Mouse (Mus musculus): ENCODE measurements around the gene Rab3gap1. TPM values are rescaled to one million over a fixed set of nuclear protein-coding genes. Genes with fewer than 3 reads are reported as not detected.
"Not testable (repeated sequence)": the region's sequence is repeated elsewhere in the genome, so short reads cannot be mapped to it uniquely, and the experiment has no call there.

The Rab3gap1 gene
- total RNA-seq, 2 experiments from 2014 or later = 80.9 to 83.2 TPM

DNA sequence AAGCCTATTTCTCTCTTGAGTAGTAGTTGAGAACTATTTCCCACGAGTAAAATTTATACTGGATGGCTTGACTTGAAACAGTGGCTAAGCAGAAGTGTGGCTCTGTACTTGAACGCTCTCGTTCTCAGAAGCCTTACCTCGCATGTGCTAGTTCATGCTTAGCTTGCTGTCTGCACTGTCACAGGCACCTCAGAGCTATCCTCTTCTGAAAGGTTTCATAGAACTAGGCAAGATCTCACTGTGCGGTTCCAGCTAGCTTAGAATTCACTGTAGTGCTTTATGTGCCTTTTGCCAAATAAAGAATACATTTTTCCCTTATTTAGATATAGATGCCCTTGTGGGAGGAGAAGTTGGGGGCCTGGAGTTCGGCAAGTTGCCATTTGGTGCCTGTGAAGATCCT lies 46.7 kb downstream of the Rab3gap1 start:
- DNase-seq (ENCODE audit: low spot score in 2 of 2) = no peak

DNA sequence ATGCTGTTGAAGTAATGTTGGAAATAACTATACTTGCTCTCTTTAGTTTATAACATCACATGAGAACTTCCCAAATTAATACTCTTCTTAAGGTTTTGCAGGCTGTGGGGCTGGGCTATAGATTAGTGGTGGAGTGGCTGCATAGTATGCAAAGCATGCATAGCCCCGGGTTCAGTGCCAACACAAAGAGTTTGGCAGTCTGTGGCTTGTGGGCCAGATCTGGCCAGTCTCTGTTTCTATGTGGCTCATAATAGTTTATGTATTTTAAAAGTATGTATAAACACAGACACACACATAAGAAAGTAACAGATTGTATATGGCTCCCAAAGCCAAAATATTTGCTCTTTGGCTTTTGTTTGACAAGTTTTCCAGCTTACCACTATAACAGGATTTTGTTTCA lies 47.2 kb downstream of the Rab3gap1 start:
- DNase-seq (ENCODE audit: low spot score in 2 of 2) = no peak

DNA sequence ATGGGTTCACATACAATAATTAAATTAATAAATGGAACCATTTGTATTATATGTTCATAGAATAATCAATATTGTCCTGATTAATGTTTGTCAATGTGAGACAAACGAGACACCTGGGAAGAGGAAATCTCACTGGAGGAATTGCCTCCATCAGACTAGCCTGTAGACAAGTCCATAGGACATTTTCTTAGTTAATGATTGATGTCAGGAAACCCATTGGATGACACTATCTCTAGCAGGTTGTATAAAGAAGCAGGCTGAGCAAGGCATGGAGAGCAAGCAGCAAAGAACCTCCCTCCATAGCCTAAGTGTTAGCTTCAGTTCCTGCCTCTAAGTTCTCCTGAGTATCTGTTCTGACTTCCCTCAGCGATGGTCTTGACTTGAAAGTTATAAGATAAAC lies 64.8 kb downstream of the Rab3gap1 start:
- DNase-seq (ENCODE audit: low spot score in 2 of 2) = no peak

DNA sequence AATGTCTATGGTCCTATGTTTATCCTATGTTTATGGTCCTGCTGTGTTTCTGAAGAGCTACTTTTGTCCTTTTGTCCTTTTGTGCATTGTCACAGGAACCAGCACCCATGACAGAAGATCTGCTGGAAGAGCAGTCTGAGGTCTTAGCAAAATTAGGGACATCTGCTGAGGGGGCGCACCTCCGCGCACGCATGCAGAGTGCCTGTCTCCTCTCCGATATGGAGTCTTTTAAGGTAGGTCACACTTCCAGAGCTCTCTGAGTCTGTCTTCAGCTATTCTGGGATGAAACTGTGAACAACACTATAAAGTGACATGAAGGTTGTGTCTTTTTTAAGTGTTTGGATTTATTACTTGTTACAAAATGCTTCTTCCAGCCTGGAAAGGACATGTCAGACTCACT lies 65.7 kb downstream of the Rab3gap1 start:
- DNase-seq (ENCODE audit: low spot score in 2 of 2) = peak; percentile 74 to 78

DNA sequence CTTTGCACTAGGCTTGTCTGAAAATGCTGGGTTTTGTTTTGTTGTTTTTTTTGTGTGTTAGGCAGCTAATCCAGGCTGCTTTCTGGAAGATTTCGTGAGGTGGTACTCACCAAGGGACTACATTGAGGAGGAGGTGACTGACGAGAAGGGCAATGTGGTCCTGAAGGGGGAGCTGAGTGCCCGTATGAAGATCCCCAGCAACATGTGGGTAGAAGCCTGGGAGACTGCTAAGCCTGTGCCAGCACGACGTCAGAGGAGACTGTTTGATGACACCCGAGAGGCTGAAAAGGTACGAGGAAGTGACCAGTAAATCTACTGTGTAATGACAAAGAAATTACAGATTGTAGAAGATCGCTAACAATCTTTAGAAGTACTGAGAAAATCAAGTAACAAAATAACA lies 68.7 kb downstream of the Rab3gap1 start:
- no peak for DNase-seq (ENCODE audit: low spot score in 2 of 2)

DNA sequence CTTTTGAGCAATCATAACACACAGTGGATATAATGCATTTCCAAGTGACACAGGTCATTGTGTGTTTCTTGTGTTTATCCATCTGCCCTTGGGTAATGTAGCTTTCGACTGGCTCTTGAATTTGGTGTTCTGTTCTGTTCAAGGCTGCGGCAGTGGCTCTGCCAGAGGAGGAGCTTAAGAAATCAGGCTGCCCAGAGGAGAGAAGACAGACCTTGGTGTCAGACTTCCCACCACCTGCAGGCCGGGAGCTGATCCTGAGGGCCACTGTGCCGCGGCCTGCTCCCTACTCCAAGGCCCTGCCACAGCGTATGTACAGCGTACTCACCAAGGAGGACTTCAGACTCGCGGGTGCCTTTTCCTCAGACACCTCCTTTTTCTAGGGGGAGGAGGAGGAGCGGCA lies 73.7 kb downstream of the Rab3gap1 start:
- no peak for DNase-seq (ENCODE audit: low spot score in 2 of 2)

DNA sequence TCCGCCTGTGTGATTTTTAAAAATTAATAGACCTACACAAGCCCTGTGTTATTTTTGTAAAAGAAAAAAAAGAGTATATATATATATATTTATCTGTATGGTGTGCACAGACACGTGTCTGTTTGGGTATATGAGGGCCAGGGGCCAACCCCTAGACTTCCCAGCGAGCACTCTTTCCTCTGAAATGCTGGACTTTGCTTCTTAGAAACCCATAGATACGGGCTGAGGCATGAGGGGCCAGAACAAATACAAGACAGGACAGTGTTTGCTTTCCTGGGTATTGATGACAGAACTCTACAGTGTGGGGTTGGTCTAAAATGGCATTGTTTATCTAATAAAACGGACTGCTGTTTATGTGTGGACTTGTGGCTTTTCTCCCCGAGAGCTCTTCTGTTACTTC lies 74.9 kb downstream of the Rab3gap1 start:
- no peak for DNase-seq (ENCODE audit: low spot score in 2 of 2)

DNA sequence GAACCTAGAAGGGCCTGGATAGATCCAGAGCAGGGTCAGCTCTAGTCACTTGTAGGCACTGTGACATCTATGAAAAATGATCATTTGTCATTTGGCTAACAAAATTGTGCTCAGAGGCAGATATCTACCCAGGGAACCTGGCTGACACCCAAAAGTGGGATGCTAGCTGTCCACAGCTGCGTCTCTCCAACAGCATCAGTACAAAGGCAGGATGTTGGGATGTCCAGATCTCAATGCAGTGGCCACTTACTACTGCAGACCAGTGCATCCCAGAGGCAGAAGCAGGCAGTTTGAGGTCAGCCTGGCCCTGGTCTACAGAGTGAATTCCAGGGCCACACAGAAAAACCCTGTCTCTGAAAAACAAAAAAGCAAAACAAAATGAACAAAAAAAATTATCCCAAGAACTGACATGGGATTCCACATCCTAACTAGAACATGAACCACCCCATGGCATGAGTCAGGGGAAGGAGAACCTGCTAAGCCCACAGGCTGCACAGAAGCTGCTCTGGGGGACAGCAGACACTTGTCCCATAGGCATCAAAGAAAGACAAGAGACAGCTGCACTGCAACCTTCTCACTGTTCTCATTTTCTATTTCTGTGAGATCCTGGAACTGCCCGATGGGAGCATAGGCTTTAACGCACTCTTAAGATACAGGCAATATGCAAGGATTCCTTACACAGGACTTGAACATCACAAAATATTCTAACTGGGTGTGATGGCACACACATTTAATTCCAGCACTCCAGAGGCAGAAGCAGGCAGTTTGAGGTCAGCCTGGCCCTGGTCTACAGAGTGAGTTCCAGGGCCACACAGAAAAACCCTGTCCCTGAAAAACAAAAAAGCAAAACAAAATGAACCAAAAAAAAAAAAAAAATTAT lies 77.4 kb downstream of the Rab3gap1 start:
- no peak for DNase-seq (ENCODE audit: low spot score in 2 of 2)

DNA sequence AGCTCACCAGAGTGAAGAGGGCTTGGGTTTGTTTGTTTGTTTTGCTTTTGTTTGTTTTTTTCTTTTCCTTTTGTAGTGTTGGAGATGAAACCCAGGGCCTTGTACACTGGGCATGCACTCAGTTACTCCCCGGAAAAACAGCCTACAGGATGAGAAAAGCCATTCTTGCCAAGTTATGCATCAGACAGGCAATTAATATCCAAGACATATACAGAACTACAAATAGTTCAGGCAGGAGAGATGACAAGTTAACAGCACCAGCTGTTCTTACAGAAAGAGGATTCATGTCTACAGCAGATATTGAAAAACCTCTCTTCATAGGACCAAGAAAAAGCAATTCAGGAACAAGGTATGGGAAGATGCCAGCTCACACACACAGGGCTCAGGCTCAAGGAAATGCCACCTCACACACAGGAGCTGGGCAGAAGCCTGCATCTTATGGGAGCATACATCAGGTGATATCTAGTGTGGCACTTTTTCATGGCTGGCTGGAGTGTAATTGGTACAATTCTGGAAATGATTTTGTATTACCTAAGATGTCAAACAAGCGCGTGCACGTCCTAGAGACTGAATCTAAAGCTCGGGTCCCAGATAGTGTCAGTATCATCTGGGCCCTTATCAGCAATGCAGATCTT lies 78.2 kb downstream of the Rab3gap1 start:
- DNase-seq (ENCODE audit: low spot score in 2 of 2) = no peak

DNA sequence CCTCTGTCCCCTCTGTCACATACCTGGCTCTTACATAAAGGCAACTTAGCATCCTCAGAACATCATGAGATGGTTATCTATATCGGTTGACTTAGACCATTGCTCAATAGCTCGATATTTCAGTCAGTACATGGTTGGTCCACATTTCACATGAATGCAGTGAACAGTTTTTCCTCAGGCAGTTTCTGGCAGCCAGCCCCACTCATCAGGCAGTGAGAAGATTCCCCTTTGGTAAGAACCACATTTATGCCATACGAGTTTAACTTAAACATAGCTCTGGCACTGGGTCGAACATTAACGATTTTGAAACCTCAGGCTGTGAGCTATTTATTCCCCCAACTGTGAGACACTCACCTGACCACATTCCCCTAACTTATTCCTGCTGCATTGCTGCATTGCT lies 80.2 kb downstream of the Rab3gap1 start:
- no peak for DNase-seq (ENCODE audit: low spot score in 2 of 2)

DNA sequence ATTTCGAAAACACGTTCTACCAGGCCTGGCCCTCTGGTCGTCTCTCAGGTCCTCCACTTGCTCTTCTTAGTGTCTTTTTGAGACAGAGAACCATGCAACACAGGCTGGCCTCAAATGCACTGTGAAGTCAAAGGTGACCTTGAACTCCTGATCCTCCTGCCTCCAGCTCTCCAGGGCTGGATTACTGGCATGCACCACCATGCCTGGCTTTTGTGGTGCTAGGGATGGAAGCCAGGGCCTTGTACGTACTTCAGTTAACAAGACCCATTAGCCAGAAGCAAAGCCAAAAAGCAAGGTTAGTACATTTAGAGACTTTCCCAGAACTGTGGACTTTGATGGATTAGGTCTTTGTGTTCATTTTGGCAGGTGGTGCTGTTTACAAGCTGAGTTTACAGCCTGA lies 83.7 kb downstream of the Rab3gap1 start:
- no peak for DNase-seq (ENCODE audit: low spot score in 2 of 2)

DNA sequence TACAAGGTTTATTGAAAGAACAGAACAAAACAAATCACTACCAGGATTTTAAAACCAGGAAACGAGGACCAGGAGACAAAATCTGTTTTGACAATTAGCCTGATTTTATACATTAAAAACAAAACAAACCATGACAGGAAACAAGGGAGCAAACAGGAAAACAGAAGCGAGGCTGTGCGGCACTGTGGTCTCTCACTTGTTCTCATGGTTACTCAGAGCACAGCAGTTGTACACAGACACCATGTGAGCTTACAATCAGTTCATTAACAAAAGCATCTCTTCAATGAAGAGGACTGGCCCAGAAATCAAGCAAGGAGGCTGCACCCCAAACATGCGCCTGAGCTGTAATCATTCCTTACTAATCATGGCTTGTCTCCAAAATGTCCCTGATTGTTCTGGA lies 85.6 kb downstream of the Rab3gap1 start:
- not testable (repeated sequence) for DNase-seq (ENCODE audit: low spot score in 2 of 2)

DNA sequence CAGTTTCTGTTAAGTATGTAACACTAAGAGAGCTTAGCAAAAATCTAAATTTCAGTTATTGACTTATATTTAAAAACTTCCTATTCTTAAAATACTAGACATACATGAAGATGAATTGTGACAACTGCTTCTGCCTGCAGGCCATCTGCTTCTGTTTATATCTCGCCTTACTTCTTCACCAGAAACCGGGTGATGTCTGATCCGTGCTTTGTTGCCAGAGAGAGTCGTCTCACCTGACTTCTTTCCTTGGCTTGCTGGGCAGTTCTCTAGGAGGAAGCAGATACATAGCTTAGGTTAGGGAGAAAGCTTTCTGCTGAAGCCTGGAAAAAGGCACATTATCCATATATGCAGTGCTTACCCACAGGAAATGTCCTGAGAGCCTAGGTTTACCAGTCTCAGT lies 86.2 kb downstream of the Rab3gap1 start:
- DNase-seq (ENCODE audit: low spot score in 2 of 2) = peak; percentile 53 to 56

DNA sequence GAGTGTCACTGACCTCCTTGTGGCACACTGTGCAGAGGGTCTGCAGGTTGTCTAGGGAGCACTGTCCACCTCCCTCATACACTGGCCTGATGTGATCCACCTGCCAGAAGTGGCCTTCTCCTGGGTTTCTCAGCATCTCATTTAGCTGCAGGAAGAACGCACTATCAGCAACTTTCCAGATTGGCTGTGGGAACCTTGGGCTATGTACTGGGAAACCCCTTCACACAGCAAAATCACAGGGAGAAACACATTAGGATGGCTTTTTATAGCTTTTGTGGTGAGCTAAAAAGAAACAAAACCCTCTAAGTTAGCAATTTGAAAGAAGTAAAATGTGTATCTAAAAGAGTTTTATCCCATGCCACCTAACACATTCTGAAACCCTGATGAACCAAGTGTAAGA lies 88.0 kb downstream of the Rab3gap1 start:
- no peak for DNase-seq (ENCODE audit: low spot score in 2 of 2)

DNA sequence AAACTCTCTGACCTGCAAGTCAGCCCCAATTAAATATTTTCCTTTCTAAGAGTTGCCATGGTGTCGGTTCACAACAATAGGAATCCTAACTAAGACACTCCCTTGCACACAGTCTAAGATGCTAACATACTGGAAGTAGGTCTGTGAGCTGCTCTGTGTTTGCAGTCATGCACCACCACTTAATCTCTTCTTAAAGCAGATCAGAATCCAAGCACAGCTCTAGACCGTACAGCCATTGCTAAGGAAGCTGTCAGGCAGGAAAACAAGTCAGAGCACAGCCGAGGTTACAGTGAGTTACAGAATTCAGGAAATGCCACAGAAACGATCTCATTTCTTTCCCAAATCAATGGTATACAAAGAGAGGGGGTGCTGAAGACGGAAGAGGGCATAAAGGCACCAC lies 90.2 kb downstream of the Rab3gap1 start:
- no peak for DNase-seq (ENCODE audit: low spot score in 2 of 2)

DNA sequence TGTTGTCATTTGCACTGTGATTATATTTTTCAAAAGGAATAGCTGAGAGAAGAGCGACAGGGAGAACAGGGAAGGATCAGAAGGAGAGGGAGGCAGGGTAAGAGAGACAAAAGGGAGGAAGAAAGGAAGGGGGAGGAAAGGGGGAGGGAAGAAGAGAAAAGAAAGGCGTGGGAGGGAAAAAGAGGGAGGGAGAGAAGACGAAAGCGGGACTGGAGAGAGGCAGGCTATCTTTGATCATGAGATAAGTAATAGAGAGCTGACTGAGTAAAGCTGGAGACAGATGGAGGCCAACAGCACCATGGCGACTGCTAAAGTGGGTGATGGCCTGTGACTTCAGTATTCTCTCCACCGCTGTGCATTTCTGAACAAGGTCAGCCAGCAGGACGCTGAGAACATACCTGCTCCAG lies 90.7 kb downstream of the Rab3gap1 start:
- DNase-seq (ENCODE audit: low spot score in 2 of 2) = no peak

DNA sequence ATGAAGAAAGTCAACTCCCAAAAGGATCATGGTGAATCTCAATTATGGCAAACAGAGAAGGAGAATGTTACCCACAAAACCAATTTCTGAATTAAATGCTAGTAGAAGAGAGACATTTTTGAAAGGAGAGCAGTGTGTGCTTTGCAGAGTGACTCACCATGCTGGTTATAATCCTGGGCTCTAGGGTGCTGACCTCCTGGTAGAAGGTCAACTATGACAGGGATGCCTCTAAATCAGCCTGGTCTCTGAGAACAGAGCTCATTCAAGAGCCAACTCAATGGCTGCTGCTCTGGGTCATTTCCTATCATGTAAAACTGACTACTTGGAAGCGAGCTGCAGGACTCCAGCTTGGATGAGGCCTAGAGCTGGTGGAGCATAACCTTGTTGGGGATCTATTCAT lies 92.6 kb downstream of the Rab3gap1 start:
- DNase-seq (ENCODE audit: low spot score in 2 of 2) = no peak

DNA sequence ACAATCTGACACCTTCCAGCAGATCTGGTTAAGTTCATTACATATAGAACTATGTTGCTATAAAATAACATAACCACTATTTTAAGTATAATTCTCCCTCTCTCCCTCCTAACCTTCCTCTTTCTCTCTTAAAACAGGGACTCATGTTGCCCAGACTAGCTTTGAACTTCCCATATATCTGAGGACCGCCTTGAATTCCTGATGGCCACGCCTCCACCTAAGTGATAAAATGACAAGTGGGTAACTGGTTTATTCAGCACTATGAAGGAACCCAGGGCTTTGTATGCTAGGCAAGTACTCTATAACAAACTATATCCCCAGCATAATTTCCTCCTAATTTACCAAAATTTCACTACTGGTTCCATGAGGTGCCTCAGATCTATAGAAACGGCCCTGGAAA lies 94.8 kb downstream of the Rab3gap1 start:
- DNase-seq (ENCODE audit: low spot score in 2 of 2) = no peak

DNA sequence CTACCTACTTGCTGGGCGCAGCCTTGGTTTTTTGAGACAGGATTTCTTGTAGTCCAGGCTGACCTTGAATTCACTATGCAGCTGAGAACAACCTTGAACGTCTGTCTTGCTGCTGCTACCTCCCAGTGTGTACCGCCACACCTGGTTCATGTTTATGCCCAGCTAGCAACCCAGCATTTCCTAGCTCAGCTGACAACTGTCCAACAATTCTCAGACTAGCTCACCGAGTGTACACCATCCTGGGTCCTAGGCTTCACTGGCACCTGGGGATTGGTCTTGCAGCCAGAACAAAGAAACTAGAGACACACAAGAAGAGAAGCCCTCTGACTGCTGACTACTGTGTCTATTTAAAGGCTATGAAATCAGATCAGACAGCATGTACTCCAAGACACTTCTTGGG lies 102.3 kb downstream of the Rab3gap1 start:
- no peak for DNase-seq (ENCODE audit: low spot score in 2 of 2)

DNA sequence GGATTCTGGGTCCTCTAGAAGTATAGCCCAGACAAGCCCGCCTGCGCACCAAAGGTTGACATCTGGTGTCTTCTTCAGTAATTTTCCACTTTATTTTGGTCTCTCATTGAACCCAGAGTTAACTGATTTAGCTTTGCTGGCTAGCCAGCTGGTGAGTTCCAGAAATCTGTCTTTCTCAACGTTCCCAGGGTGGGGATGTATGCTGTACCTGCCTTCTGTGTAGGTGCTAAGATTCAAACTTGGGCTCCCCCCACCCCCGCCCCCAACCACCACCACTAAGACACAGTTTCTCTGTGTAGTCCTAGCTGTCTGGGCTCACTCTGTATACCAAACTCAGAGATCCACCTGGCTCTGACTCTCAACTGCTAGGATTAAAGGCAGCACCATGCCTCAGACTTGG lies 105.5 kb downstream of the Rab3gap1 start:
- DNase-seq (ENCODE audit: low spot score in 2 of 2) = no peak

DNA sequence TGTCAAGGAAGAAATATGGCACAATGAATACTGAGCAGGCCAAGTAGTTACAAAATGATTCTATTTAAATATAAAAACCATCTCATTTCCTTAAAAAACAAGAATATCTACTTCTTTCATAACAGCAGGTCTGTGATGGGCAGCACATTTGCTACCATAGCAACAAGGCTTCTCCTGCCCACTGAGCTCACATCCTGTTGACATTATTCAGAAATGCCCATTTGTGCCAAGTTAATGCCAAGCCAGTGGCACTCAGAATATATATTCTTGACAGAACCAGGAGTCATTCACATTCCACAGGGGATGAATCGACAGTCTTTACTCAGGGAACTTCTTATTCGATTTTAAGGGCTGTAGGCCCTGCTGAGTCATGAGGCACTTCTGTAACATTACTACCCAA lies 107.1 kb downstream of the Rab3gap1 start:
- peak; percentile 40 to 45 for DNase-seq (ENCODE audit: low spot score in 2 of 2)

DNA sequence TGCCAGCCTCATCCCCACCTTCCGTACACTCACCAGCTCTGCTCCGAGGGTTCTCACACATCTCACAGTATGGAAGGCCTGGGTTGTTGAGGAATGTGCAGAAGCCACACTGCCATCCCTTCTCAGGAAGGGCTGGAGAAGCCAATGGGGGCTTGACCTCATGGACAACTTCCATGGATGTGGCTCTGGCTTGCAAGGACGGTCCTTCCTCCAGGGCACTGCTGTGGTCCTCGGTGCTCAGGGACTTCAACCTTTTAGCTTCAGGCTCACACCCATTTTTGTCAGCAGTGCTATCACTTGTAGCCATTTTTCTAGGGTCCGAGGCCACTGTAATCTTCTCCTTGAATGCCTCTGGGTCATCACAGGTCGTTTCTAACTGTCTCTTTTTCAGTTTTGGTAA lies 107.5 kb downstream of the Rab3gap1 start:
- no peak for DNase-seq (ENCODE audit: low spot score in 2 of 2)

DNA sequence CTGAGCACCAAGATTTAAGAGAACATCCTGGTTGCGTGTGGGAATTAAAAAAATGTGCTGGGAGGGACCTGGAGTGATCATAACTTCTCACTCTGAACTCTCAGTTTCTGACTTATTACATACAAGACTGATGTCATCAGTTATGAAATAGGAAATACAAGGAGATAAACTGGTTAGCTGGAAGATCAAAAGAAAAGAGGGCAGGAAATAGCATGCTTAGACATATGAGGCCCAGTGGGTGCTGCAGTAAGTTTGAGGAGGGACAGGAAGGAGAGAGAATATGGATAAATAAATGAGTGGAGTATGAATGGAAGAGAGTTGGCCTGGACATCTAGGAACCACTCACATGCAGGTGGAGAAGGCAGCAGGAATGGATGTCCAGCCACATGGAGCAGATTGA lies 109.6 kb downstream of the Rab3gap1 start:
- no peak for DNase-seq (ENCODE audit: low spot score in 2 of 2)

All from left cerebral cortex, adult 18-20 months (tissue).